Mouse (Mus musculus) thymus, postnatal 4 days (tissue): ENCODE results near the gene Lyl1.

ENCODE experiments used
- DNase-seq: peaks from one replicate; pipeline ENCODE4 v3.0.0; 2021

The Lyl1 gene

DNA sequence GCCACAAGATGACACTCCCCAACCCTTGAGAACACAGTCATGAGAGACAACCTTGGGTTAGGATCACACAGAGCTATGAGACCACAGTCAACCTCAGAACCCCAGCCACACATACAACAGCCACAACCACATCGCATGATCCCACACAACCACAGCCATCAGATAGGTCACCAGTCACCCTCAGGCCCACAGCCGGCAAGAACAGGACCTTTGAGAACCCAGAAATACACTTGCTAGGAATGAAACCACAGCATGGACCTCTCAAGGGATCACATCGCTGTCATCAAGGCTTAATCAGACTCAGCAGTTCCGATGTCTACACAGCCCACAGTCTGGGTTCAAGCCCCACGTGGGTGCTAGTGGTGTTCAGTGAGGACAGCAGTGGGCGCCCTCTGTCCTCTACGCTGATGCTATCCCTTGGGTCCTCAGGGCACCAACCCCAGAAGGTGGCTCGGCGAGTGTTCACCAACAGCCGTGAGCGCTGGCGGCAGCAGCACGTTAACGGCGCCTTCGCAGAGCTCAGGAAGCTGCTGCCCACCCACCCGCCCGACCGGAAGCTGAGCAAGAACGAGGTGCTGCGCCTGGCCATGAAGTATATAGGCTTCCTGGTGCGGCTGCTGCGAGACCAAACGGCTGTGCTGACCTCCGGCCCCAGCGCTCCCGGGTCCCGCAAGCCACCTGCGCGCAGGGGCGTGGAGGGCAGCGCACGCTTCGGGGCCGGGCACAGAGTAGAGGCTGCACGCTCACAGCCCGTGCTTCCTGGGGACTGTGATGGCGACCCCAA lies 2.4 kb downstream of the Lyl1 start:
- DNase-seq = peak; percentile 68

- peak; percentile 95 for DNase-seq
Observed at GRCm38 (mm10) chr8:84704356-84704755, 3.1 kb downstream of the Lyl1 start.

DNA sequence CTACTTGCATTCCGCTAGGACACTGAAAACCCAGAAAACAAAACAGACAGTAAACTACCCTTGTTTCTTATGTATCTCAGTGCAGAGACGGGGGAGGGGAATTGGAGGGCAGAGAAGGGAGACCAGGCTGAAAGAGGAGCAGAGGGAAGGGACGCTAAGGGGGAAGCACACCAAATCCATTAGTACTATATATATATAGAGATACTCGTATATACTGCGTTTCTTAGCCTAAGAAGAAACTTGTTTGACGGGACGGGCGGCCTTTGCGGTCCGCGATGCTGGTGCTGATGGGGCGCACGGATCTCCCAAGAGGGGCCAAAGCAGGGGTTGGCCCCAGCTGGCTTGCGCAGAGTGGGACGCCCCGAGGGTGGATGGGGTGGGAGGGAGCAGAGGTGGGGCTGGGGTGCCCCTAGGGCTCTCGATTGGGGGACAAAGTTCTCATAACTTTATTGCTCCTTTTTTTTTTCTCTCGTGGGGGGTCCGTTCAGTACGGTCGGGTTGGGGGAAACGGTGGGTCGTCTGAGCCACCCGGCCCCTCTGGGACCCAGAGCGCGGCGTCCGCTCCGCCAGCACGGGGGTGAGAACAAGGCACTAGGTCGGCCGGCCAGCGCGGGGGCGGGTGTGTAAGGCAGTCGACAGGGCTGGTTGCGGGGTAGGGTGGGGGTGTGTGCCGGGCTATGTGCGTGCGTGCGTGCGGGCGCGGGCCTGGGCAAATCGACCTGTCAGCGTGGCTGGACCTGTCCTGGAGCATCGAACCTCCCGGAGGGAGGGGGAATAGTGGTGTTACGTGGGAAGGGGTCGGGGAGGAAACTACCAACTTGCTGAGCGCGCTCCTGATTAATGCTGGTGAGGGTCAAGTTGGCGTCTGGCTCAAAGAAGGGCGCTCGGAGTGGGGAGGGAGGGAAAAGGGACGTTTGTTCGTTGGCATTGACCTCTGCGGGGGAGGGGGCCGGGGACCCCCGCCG lies 3.9 kb downstream of the Lyl1 start:
- peak; percentile 58 for DNase-seq

DNA sequence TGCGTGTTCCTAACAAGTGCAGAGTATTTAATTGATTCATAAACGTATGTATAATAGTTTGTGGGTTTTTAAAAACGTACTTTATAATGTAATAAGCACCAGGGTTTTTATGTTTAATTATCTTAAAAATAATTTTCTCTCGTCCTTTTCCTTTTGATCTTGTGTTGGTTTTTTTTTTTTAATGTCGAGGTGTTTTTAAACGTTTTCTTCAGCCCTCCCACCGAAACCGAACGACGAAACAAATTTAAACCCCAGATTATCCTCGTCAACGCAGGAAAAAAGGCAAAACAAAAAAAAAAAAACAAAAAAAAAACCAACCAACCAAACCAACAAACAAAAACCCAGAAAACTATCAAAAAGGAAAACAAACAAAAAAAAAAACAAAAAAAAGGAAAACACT lies 4.7 kb downstream of the Lyl1 start:
- no peak for DNase-seq

- DNase-seq = peak; percentile 38
Observed at GRCm38 (mm10) chr8:84706610-84707266, 5.5 kb downstream of the Lyl1 start.

GRCm38 (mm10) chr8:84707267-84707883 lies 6.1 kb downstream of the Lyl1 start:
- DNase-seq = peak; percentile 67

GRCm38 (mm10) chr8:84708071-84708541 lies 6.8 kb downstream of the Lyl1 start:
- DNase-seq = no peak

DNA sequence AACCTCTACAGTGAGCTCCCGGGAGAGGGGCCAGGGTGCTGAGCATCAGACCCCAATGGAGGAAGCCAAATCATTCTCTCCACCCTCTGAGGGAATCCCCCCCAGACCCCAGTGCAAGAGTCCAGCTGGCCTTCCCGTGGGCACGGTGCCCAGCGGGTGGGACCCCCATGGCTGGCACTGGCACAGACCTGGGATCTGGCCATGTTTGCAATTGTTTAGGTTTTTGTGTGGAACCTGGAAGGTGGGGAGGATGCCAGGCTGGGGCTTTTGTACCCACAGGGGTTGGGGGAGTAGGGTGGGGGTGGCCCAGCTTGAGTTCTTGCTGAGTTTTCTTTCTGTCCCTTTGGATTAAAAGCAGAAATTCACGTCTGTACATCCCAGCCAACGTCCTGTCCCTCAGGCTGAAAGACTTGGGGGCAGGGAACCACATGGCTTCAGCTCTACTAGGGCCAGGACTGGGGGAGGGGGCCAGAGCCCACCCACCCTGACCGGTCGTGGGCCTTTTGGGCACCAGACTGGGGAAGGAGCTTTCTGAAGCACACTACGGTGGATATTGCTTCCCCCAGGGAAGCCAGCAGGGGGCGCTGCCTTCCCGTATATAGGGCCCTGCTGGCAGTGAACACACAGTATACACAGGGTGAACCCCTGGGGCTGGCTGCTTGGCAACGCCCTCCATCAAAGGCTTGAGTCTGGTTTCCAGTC lies 7.7 kb downstream of the Lyl1 start:
- peak; percentile 90 for DNase-seq

DNA sequence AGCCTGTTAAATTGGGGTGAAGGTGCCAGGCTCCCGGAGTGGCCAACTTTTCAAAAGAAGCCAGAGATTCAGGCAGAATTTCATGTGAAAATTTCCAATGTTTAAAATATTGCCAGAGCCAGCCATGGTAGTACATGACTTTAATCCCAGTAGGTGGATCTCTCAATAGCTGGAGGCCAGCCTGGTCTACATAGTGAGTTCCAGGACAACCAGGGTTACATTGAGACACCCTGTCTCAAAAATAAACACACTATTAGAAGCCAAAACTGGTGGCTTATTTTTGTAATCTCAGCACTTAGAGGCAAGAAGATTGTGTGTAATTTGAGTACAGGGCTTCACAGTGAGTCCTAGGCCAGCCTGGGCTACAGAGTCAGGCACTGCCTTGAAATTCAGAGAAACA lies 8.7 kb downstream of the Lyl1 start:
- DNase-seq = no peak

DNA sequence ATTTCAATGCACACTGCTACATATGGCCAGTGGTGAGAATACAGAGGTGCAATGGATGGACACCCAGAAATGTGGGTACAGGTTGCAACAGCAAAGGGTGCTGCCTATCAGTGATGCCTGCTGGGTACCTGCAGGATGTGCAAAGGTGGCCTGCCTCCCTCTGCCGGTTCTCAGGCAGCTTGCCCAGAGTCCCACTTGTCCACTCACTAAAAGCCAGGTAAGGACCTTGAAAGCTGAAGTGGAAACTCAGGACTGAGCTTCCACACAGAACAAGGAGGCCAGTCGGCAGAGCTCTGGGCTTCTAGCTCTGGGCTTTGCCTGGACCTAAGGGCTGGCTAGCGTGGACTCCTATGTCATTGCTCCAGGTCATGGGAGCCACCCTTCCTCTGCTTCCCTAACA lies 10.1 kb downstream of the Lyl1 start:
- DNase-seq = no peak

DNA sequence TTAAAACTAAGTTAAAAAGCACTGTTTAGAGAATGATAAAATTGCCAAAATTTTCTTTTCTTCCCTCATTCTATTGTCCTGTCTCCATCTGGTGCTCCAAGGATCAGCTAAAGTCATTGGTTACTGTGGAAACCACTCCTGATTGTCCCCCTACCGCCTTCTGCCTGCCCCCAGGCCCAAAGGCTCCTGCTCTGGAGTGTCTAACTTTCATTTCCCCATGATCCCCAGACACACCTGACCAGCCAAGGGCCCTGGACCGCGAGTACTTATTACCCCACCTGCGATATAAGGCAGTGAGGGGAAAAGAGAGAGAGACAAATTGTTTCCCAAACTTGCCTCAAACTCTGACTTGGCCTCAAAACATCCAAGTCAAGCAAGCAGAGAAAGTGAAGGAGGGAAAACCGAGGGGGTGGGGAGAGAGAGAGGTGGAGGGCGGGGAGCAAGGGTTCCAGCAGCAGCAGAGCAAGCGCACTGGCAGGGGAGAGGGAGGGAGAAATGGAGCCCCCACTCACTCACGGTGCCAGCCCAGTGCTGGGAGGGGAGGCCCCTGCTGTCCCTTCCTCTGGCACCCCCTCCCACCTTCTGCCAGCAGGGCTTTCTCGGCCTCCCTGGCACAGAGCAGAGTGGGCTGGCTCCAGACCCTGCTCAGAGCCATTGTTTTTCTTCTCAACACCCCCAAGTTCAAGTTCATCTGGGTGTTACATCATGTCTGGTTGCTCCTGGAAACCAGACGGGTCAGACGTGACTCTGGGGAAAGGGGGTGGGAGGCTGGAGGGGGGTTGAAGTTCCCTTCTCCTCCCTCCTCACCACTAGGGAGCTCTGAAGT lies 10.9 kb downstream of the Lyl1 start:
- no peak for DNase-seq

GRCm38 (mm10) chr8:84712759-84713120 lies 11.5 kb downstream of the Lyl1 start:
- no peak for DNase-seq

DNA sequence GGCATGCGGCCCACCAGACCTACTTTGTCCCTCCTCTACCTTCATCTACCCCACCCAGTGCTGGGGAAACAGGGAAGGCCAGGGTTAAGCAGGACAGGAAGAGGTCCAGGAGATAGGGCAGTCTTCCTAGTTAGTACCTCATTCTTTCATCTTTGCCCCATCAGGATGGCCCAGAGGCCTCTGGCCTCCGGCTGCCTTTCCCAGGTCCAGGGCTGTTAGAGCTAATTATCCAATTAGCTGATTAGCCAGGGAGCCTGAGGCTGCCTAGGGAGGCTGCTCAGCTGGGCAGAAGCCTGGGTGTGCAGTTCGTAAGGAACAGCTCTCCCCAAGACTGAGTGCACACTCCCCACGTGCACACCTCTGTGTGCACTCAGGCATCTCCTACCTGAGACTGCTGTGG lies 12.1 kb downstream of the Lyl1 start:
- no peak for DNase-seq

- DNase-seq = no peak
Observed at GRCm38 (mm10) chr8:84714161-84714560, 12.9 kb downstream of the Lyl1 start.

- DNase-seq = no peak
Observed at GRCm38 (mm10) chr8:84715893-84716468, 14.7 kb downstream of the Lyl1 start.

DNA sequence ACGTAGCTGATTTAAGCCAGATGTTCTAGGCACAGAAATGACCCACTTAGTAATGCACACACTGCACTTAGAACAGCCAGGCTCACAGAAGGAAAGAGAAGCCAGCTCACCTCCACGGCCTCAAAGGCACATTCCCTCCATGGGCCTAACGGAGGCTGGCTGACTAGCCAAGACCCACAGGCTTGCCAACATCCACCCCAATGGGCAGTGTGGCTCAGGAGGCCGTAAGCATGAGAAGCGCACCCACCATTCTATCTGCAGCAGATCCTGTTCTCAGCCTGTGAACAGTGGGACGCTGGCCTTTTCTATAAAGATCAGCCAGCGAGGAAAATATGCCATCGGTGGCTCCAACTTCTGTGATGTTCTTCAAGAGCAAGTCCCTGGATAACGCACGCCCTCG lies 15.5 kb downstream of the Lyl1 start:
- DNase-seq = no peak

DNA sequence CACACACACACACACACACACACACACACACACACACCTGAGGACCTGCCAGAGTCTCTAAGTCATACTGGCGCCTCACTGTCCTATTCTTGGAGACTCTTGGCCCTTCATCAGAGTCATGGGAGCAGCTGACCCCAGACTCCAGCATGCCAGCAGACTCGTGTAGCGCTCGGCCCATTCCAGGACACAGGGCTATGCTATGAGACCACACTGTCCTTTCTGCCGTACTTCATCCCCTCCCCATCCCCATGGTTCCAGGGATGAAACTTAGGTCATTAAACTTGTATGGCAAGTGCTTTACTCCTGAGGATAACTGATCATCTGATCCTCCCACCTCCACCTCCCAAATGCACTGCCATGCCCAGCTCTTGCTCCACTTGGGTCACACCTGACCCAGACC lies 17.2 kb downstream of the Lyl1 start:
- no peak for DNase-seq

- no peak for DNase-seq
Observed at GRCm38 (mm10) chr8:84718959-84719690, 17.9 kb downstream of the Lyl1 start.

GRCm38 (mm10) chr8:84722530-84722849 lies 21.2 kb downstream of the Lyl1 start:
- DNase-seq = no peak

GRCm38 (mm10) chr8:84722850-84723570 lies 21.8 kb downstream of the Lyl1 start, which contains the start of gene G430095P16Rik:
TSS of gene G430095P16Rik (plus strand) at chr8:84723007.
- peak; percentile 71 for DNase-seq
